Mouse (Mus musculus) mammary gland, adult 2 months (tissue): ENCODE measurements around the gene Ednrb. TPM values are rescaled to one million over a fixed set of nuclear protein-coding genes. Genes with fewer than 3 reads are reported as not detected.

Experiments
- polyA plus RNA-seq: library from polyadenylated mRNA; depleted of rRNA; stranded (reverse); fragments of >200 nt; gene quantifications from 2 replicates; pipeline ENCODE4 v1.2.3, GENCODE M21; 2012; ENCODE audit warnings: low replicate concordance; rRNA removed

The Ednrb gene
- polyA plus RNA-seq: 7.6 and 10.7 TPM in 2 replicates

DNA sequence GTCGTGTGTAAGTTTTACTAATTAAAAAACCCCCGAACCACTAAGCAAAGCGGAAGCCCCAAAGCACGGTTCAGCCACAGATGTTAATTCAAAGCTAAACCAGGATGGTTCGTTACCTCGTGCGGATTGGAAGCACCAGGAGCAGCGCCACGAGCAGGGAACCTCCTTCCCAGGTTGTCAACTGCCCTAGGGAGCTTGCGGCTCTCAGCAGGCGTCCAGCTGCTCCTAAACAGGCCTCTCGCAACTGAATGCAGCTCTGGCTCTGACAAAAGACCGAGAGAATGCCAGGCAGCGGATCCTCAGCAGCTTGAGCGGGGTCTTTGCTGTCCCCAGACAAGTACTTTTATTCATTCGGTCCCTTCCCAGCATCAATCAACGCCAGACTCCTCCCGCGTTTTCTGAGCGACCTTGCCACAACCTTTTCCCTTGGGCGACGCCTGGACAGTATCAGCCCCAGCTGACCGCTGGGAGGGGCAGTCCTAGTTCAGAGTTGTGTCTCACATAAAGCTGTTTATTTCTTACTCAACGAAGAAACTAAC, at the start of gene Ednrb:
TSS of gene Ednrb (minus strand) at position 392 of the 539 bp plus-strand sequence.

Other genes with a start within 250 kb of the Ednrb start
- gene Slain1, start 194.2 kb downstream of the Ednrb start, polyA plus RNA-seq: 6.9 and 15.1 TPM in 2 replicates